Mouse (Mus musculus) kidney, embryonic 16.5 days (tissue): ENCODE measurements around the gene Entpd1. TPM values are rescaled to one million over a fixed set of nuclear protein-coding genes. Genes with fewer than 3 reads are reported as not detected.
"Not testable (repeated sequence)": the region's sequence is repeated elsewhere in the genome, so short reads cannot be mapped to it uniquely, and the experiment has no call there.

Source experiments
- ATAC-seq: fragments of 200-750 bp; cut with Nextera tagmentation; 2 replicates; pipeline ENCODE4 v1.8.0; 2017; ENCODE audit warnings: moderate TSS enrichment; ENCODE audit not compliant: low FRiP score, low TSS enrichment
- H3K27ac ChIP-seq: fragments of 300-500 bp; sonication (generic); 2 replicates; pipeline ENCODE4 v1.5.1; 2014; ENCODE audit warnings: low read length
- H3K27me3 ChIP-seq: fragments of 300-500 bp; sonication (generic); 2 replicates; pipeline ENCODE4 v1.6.1; 2014; ENCODE audit warnings: low read length, control low read depth, mixed read lengths; ENCODE audit not compliant: insufficient read depth
- H3K36me3 ChIP-seq: fragments of 300-500 bp; sonication (generic); 2 replicates; pipeline ENCODE4 v1.6.1; 2014; ENCODE audit warnings: low read length, control low read depth, mixed read lengths; ENCODE audit not compliant: insufficient read depth
- H3K4me1 ChIP-seq: fragments of 300-500 bp; sonication (generic); 2 replicates; pipeline ENCODE4 v1.6.1; 2014; ENCODE audit warnings: low read length, control low read depth, mixed read lengths; ENCODE audit not compliant: insufficient read depth
- H3K4me2 ChIP-seq: fragments of 300-500 bp; sonication (generic); replicated peaks from 2 replicates; pipeline ENCODE4 v1.6.1; 2014; ENCODE audit warnings: low read depth, low read length
- H3K4me3 ChIP-seq: fragments of 300-500 bp; sonication (generic); 2 replicates; pipeline ENCODE4 v1.5.1; 2014; ENCODE audit warnings: mild to moderate bottlenecking, low read length
- H3K9ac ChIP-seq: fragments of 300-500 bp; sonication (generic); replicated peaks from 2 replicates; pipeline ENCODE4 v1.6.1; 2014; ENCODE audit warnings: low read length
- H3K9me3 ChIP-seq: fragments of 300-500 bp; sonication (generic); 2 replicates; pipeline ENCODE4 v1.6.1; 2016; ENCODE audit warnings: low read length, control low read depth
- WGBS: fragments of 180-500 bp; shearing (Covaris S2); extraction: QIAGEN DNeasy Blood & Tissue Kit; methylation state at CpG from one replicate; pipeline ENCODE4 v1.1.7; 2014; 5-methylcytosine and 5-hydroxymethylcytosine counted together
- polyA plus RNA-seq: library from polyadenylated mRNA; unstranded; fragments of >200 nt; fragmentation: Nextera tagmentation; extraction: Ambion mirVana; gene quantifications from 2 replicates; pipeline ENCODE4 v1.2.1, GENCODE M21; 2015

The Entpd1 gene
- polyA plus RNA-seq, 1 experiment from 2014 or later = 8.9 TPM

- Histone ChIP-seq H3K4me1 (peaks cover 4% of the 10 kb centered on the region), H3K4me2 (no peak overlapping the region), H3K9ac (no peak overlapping the region), H3K36me3 (no peaks in the 10 kb centered on the region), H3K27ac (no peak overlapping the region), H3K4me3 (no peak overlapping the region), H3K27me3 (no peaks in the 10 kb centered on the region), H3K9me3 (peaks cover 2% of the 10 kb centered on the region; the same call in 1 of the 2 replicates)
- 57% methylated on average over 7 of the region's 7 CpGs for WGBS
- ATAC-seq = no peak
These were observed 3.9 kb downstream of the Entpd1 start for GRCm38 (mm10) chr19:40616021-40616420.

DNA sequence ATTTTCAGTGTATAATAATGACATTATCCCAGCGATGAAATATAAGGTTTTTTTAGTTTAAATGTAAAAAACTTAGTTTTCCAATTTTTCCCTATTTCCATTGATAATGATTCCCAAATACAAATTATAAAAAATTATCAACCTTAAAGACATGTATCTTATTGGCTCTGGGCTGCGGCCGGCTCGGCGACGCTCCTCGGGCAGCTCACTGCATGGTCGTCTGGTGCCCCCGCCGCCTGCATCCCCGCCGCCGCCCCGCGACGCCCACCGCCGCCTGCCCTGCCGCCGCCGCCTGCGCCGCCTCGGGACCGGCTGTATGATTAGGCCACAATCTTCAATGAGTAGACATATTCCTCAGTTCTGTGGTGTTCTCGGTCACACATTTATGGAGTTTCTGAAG, 9.4 kb downstream of the Entpd1 start:
- not testable (repeated sequence) for H3K4me3 ChIP-seq, H3K9me3 ChIP-seq, H3K27ac ChIP-seq, H3K9ac ChIP-seq, H3K4me1 ChIP-seq, ATAC-seq, H3K36me3 ChIP-seq, H3K4me2 ChIP-seq, H3K27me3 ChIP-seq
- WGBS = 49% methylated on average over 8 of the region's 26 CpGs

GRCm38 (mm10) chr19:40625935-40626334, 13.8 kb downstream of the Entpd1 start:
- Histone ChIP-seq H3K4me1 (no peaks in the 10 kb centered on the region), H3K4me2 (no peak overlapping the region), H3K36me3 (no peaks in the 10 kb centered on the region), H3K27me3 (no peaks in the 10 kb centered on the region), H3K9ac (no peak overlapping the region), H3K27ac (no peak overlapping the region), H3K9me3 (no peaks in the 10 kb centered on the region), H3K4me3 (no peak overlapping the region)
- no peak for ATAC-seq
- WGBS = 45% methylated on average over 12 of the region's 12 CpGs

- H3K9ac ChIP-seq = no peak overlapping the region
- H3K27ac ChIP-seq = no peak overlapping the region
- no peaks in the 10 kb centered on the region for H3K4me1 ChIP-seq
- no peaks in the 10 kb centered on the region for H3K36me3 ChIP-seq
- H3K4me3 ChIP-seq = no peak overlapping the region
- no peak for ATAC-seq
- no peak overlapping the region for H3K4me2 ChIP-seq
- H3K9me3 ChIP-seq = no peaks in the 10 kb centered on the region
- H3K27me3 ChIP-seq = no peaks in the 10 kb centered on the region
These were observed 16.8 kb downstream of the Entpd1 start for GRCm38 (mm10) chr19:40628950-40629349.

GRCm38 (mm10) chr19:40630096-40630495, 17.9 kb downstream of the Entpd1 start:
- Histone ChIP-seq H3K4me1 (no peaks in the 10 kb centered on the region), H3K4me3 (no peak overlapping the region), H3K9ac (no peak overlapping the region), H3K4me2 (no peak overlapping the region), H3K36me3 (no peaks in the 10 kb centered on the region), H3K27me3 (no peaks in the 10 kb centered on the region), H3K27ac (peak overlapping the region; percentile 68), H3K9me3 (no peaks in the 10 kb centered on the region)
- WGBS = 73% methylated on average over 3 of the region's 3 CpGs
- no peak for ATAC-seq

- no peaks in the 10 kb centered on the region for H3K9me3 ChIP-seq
- no peaks in the 10 kb centered on the region for H3K4me1 ChIP-seq
- ATAC-seq = no peak
- peak overlapping the region; percentile 56; the same call in 1 of the 2 replicates for H3K27ac ChIP-seq
- no peaks in the 10 kb centered on the region for H3K27me3 ChIP-seq
- no peak overlapping the region for H3K4me3 ChIP-seq
- WGBS = 70% methylated on average over 7 of the region's 7 CpGs
- H3K4me2 ChIP-seq = no peak overlapping the region
- H3K36me3 ChIP-seq = no peaks in the 10 kb centered on the region
- no peak overlapping the region for H3K9ac ChIP-seq
These were observed 18.4 kb downstream of the Entpd1 start for GRCm38 (mm10) chr19:40630606-40631005.

GRCm38 (mm10) chr19:40632193-40632592, 20.0 kb downstream of the Entpd1 start:
- H3K27me3 ChIP-seq = no peaks in the 10 kb centered on the region
- no peaks in the 10 kb centered on the region for H3K4me1 ChIP-seq
- no peaks in the 10 kb centered on the region for H3K9me3 ChIP-seq
- no peak overlapping the region for H3K27ac ChIP-seq
- no peak overlapping the region for H3K4me2 ChIP-seq
- no peaks in the 10 kb centered on the region for H3K36me3 ChIP-seq
- H3K9ac ChIP-seq = no peak overlapping the region
- WGBS = 56% methylated on average over 3 of the region's 3 CpGs
- H3K4me3 ChIP-seq = no peak overlapping the region
- no peak for ATAC-seq

- no peak for ATAC-seq
- no peaks in the 10 kb centered on the region for H3K9me3 ChIP-seq
- H3K4me3 ChIP-seq = no peak overlapping the region
- H3K4me1 ChIP-seq = no peaks in the 10 kb centered on the region
- no peaks in the 10 kb centered on the region for H3K27me3 ChIP-seq
- 67% methylated on average over 5 of the region's 5 CpGs for WGBS
- no peak overlapping the region for H3K27ac ChIP-seq
- H3K4me2 ChIP-seq = no peak overlapping the region
- H3K9ac ChIP-seq = no peak overlapping the region
- no peaks in the 10 kb centered on the region for H3K36me3 ChIP-seq
These were observed 20.5 kb downstream of the Entpd1 start for GRCm38 (mm10) chr19:40632668-40633067.

DNA sequence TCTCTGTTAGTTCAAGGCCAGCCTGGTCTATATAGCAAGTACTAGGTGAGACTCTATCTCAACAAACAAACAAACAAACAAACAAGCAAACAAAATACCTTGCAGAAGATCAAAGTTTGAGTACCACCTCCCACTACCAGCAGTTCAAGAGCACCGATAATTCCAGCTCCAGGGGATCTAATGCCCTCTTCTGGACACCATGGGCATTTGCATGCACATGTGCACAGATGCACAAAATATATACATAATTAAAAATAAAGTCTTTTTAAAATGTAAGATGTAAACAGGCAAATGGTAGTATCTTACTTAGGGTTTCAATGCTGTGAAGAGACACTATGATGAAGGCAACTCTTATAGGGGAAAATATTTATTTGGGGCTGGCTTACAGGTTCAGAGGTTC, 21.0 kb downstream of the Entpd1 start:
- H3K36me3 ChIP-seq = no peaks in the 10 kb centered on the region
- H3K4me3 ChIP-seq = no peak overlapping the region
- no peak overlapping the region for H3K9ac ChIP-seq
- no peak overlapping the region for H3K4me2 ChIP-seq
- no peak overlapping the region for H3K27ac ChIP-seq
- 48% methylated on average over 1 of the region's 1 CpGs for WGBS
- no peaks in the 10 kb centered on the region for H3K4me1 ChIP-seq
- no peaks in the 10 kb centered on the region for H3K27me3 ChIP-seq
- ATAC-seq = no peak
- H3K9me3 ChIP-seq = no peaks in the 10 kb centered on the region

- H3K27me3 ChIP-seq = no peaks in the 10 kb centered on the region
- 0 out of 2 replicates have a peak, but pooled peaks have one; percentile 35 for ATAC-seq
- H3K36me3 ChIP-seq = no peaks in the 10 kb centered on the region
- peak overlapping the region; percentile 69 for H3K27ac ChIP-seq
- H3K4me3 ChIP-seq = no peak overlapping the region
- no peak overlapping the region for H3K9ac ChIP-seq
- H3K4me2 ChIP-seq = no peak overlapping the region
- WGBS = 57% methylated on average over 4 of the region's 4 CpGs
- no peaks in the 10 kb centered on the region for H3K9me3 ChIP-seq
- no peaks in the 10 kb centered on the region for H3K4me1 ChIP-seq
These were observed 24.9 kb downstream of the Entpd1 start for GRCm38 (mm10) chr19:40637091-40637490.

- WGBS = 73% methylated on average over 7 of the region's 7 CpGs
- Histone ChIP-seq H3K4me3 (no peak overlapping the region), H3K4me2 (no peak overlapping the region), H3K27ac (peak overlapping the region; percentile 69), H3K4me1 (no peaks in the 10 kb centered on the region), H3K36me3 (no peaks in the 10 kb centered on the region), H3K9ac (no peak overlapping the region), H3K27me3 (no peaks in the 10 kb centered on the region), H3K9me3 (no peaks in the 10 kb centered on the region)
- ATAC-seq = no peak
These were observed 25.4 kb downstream of the Entpd1 start for GRCm38 (mm10) chr19:40637601-40638000.
